Mouse (Mus musculus) bone marrow macrophage, adult 2 months (primary cell): ENCODE results near the gene Hoxc4. TPM values are rescaled to one million over a fixed set of nuclear protein-coding genes. Genes with fewer than 3 reads are reported as not detected.

Experiments used
- H3K27ac ChIP-seq: 2 replicates; pipeline ENCODE4 v1.5.1; 2012; ENCODE audit warnings: low read depth, low read length; ENCODE audit not compliant: insufficient read depth
- H3K4me1 ChIP-seq: 2 replicates; pipeline ENCODE4 v1.6.1; 2012; ENCODE audit warnings: low read length; ENCODE audit not compliant: control insufficient read depth, insufficient read depth
- H3K4me3 ChIP-seq: 2 replicates; pipeline ENCODE4 v1.5.1; 2012; ENCODE audit warnings: mild to moderate bottlenecking, low read length, moderate library complexity; ENCODE audit not compliant: insufficient read depth
- CTCF ChIP-seq: IDR thresholded peaks from 2 replicates; pipeline ENCODE4 v1.5.1; 2012; ENCODE audit warnings: low read depth, mild to moderate bottlenecking, low read length, moderate library complexity
- POLR2A ChIP-seq: IDR thresholded peaks from 2 replicates; pipeline ENCODE4 v1.6.1; 2012; ENCODE audit warnings: mild to moderate bottlenecking, low read depth, low read length, borderline replicate concordance
- polyA plus RNA-seq: library from polyadenylated mRNA; stranded (reverse); fragments of >200 nt; gene quantifications from 2 replicates; pipeline ENCODE4 v1.2.4, GENCODE M21; 2012; ENCODE audit not compliant: missing spikeins, insufficient read depth, insufficient read length

The Hoxc4 gene
- polyA plus RNA-seq, 1 experiment = 0.27 TPM

DNA sequence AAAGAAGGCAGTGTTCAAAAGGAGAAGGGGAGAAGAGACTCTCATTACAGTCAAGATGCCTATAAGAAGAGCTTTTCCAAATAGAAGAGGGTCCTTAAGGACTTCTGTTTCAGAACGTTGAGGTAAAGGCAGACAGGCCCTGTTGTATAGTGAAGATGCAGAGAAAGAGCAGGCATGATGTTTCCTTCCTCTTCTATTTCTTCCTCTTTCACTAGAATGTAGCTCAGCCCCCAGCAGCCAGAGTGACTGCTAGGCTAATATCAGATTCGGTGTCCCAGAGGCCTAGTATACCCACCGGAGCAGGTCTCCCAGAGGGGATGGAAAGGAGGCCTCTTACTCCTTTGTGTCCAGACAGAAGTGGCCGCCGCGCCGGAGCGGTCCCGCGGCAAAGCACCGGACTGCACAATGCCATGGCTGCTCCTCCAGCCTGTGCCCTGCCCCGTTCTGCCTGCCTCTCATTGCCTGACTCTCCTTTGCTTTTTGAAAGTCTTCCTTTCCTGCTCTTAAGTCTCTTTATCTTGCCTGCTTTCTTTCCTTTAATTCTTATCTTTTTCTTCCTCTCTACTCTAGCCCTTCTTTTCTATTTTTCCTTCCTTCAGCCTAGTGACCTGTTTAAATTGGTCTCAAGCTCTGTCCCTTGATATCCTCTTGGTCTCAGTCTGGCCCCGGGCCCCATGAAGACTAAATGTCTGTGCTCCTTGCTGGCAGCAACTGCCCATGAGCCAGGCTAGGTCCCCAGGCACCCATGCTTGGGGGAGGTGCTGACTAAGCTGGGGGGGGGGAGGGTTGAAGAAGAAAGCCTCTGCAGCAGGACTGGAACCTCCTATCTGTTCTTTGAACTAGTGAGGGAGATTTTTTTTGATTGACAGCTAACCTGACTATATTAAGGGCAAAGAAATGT lies 39.9 kb upstream of the Hoxc4 start:
- Histone ChIP-seq H3K4me3 (no peak overlapping the region), H3K4me1 (no peaks in the 10 kb centered on the region), H3K27ac (no peak overlapping the region)
- no peak for TF ChIP-seq POLR2A

DNA sequence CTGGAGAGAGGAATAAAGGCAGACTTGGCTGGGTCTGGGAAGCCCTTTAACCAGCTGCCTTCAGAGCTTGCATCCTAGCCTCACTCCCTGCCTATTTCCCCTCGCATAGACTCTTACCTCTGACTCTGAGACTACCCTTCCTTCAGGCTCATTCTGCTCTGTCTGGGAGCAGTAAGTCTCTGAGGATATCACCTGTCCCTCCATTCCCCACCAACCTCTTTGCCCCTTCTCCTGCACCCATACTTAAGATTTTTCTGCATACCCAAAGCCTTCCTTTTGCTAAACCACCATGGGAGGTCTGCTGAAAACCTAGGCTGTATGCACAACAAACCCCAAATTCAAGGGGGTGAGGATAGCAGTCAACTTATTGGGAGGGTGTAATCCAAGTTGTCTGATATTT lies 38.8 kb upstream of the Hoxc4 start:
- TF ChIP-seq CTCF (no peak), POLR2A (no peak)
- Histone ChIP-seq H3K27ac (no peak overlapping the region), H3K4me3 (no peak overlapping the region), H3K4me1 (no peaks in the 10 kb centered on the region)

DNA sequence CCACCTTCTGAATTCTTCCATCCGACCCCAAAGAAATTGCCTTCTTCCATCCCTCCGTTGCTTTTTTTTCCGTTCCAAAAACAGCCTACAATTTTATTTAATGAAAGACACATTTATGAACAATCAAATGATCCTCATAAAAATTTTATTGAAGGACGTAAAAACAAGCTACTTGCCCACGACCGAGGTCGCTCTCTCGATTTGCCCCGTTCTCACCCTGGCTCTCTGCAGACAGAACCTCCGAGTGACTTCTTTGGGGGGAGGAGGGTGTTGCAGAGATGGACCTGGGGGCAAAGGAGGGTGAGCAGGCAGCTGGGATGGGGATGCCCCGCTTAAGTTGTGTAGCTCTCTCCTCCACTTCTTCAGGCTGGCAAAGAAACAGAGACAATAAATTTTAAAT lies 38.4 kb upstream of the Hoxc4 start:
- Histone ChIP-seq H3K27ac (no peak overlapping the region), H3K4me3 (no peak overlapping the region), H3K4me1 (no peaks in the 10 kb centered on the region)
- no peak for TF ChIP-seq POLR2A
- no peak for TF ChIP-seq CTCF

DNA sequence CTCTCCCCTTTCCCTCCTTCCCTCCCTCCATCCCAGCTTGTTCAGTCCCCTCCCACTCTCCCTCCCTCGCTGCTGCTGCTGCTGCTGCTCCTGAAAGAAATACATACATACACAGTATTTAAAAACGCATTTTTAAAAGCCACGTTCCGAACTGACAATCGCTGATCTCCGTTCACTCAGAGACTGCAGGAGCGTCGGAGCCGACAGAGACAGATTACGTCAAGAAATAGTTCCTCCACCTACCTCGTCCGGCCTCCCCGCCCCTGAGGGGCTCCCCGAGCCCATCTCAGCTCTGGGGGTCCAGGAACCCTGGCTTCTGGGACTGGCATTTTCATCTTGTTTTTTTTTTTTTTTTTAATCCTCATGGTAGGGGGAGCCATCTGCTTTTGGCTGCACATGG lies 37.8 kb upstream of the Hoxc4 start:
- Histone ChIP-seq H3K27ac (no peak overlapping the region), H3K4me1 (no peaks in the 10 kb centered on the region), H3K4me3 (no peak overlapping the region)
- TF ChIP-seq POLR2A (no peak), CTCF (no peak)

DNA sequence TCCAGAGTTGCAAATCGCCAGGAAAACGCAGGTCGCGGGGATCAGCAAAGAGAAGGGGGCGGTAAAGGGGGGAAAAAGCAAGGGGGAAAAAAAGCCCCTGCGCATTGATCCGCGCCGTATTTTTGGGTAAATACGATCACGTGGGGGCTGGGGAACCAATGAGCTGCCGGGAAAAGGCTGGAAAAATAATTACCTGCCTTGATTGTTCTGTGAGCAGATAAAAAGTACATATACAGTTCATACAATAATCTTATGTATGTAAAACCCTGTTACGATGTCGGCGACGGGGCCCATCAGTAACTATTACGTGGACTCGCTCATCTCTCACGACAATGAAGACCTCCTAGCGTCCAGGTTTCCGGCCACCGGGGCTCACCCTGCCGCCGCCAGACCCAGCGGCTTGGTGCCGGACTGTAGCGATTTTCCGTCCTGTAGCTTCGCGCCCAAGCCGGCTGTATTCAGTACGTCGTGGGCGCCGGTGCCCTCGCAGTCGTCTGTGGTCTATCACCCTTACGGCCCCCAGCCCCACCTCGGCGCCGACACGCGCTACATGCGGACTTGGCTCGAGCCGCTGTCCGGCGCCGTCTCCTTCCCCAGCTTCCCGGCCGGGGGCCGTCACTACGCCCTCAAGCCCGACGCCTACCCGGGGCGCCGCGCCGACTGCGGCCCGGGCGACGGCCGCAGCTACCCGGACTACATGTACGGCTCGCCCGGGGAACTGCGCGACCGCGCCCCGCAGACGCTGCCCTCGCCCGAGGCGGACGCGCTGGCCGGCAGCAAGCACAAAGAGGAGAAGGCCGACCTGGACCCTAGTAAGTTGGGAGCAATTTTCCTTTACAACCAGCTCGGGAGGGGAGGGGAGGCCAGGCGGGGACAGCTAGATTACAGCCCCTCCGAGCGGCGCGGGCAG lies 37.1 kb upstream of the Hoxc4 start:
- H3K4me3 ChIP-seq = no peak overlapping the region
- no peak for TF ChIP-seq POLR2A
- no peak for TF ChIP-seq CTCF
- H3K4me1 ChIP-seq = no peaks in the 10 kb centered on the region
- H3K27ac ChIP-seq = no peak overlapping the region

DNA sequence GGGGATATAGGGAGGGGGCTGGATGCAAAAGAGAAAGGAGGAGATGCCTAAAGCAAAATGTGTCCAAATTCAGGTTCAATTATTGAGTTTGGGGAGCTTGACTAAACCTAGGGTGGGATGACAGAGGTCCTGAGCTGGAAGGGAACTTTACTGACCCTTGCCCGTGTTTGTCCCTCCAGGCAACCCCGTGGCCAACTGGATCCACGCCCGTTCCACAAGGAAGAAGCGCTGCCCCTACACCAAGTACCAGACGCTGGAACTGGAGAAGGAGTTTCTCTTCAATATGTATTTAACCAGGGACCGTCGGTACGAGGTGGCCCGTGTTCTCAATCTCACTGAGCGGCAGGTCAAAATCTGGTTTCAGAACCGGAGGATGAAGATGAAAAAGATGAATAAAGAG lies 35.0 kb upstream of the Hoxc4 start:
- Histone ChIP-seq H3K4me1 (no peaks in the 10 kb centered on the region), H3K27ac (no peak overlapping the region), H3K4me3 (no peak overlapping the region)
- no peak for TF ChIP-seq POLR2A
- TF ChIP-seq CTCF = no peak

DNA sequence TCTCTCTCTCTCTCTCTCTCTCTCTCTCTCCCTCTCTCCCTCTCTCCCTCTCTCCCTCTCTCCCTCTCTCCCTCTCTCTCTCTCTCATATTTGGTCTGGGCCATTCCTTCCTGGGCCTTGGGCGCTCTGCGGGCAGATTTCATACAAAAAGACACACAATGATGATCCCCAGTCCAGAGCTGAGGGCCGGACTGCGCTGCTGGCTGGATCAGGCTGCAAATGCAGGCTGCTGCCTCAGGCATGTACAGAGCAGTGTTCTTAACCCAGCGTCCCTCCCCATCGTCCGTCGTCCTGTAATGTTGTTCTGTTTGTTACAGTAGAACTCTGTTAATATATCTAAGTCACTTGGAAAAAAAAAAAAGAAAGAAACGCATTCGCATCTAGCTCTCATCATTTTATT lies 34.2 kb upstream of the Hoxc4 start:
- TF ChIP-seq CTCF (no peak), POLR2A (no peak)
- Histone ChIP-seq H3K4me1 (no peaks in the 10 kb centered on the region), H3K4me3 (no peak overlapping the region), H3K27ac (no peak overlapping the region)

DNA sequence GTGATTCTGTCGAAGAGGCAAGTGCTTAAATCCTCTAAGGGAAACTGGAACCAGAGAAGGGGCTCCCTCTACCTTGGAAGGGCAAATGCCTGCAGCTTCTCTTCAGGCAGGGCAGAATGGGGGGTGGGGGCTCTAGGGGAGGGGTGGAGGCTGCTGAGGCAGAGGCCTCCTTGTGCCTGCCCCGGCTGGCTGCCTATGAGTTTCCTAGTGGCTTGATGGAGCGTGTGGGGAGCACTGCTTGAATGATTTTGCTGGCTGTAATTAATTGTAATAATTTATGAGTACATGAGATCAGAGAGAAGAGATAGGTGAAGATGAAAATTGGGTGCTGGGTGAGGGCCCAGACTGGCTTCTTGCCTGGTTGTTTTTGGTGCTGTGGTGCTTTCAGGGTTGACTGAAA lies 33.8 kb upstream of the Hoxc4 start:
- no peak for TF ChIP-seq POLR2A
- no peak for TF ChIP-seq CTCF
- Histone ChIP-seq H3K4me1 (no peaks in the 10 kb centered on the region), H3K4me3 (no peak overlapping the region), H3K27ac (no peak overlapping the region)

DNA sequence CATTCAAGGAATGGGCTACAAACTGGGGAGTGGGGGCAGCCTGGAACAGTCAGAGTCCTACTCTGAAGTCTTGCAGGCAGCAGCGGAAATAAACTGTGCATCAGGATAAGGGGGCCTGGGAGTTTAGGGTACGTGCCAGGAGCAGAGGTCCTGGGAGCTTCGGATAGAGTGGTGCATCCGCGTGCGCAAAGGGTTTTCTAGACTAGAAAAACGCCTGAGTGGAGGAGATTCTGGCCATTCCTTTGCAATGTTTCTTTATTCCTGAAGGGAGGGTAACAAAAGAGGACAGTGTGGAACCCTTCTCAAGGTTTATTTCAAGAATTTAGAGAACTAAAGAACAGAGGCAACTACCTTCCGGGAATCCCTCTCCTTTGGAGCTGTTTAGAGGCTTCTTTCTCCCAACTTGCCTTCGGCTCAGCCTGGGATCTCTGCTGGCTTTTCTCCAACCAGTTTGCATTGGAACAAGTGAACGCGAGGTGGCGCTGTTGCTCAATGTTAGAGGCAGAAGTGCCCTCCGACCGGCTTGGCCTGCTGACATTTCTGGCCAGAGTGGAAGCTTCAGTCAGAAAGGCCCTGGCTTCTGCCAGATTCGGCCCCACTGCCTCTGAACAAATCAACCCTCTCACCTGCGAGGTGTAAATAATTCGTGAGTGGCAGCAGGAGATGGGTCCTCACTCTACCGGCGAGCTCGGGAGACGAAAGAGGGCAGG lies 31.5 kb upstream of the Hoxc4 start:
- H3K4me3 ChIP-seq = no peak overlapping the region
- no peaks in the 10 kb centered on the region for H3K4me1 ChIP-seq
- H3K27ac ChIP-seq = no peak overlapping the region
- TF ChIP-seq CTCF = peak; percentile 83
- TF ChIP-seq POLR2A = no peak

DNA sequence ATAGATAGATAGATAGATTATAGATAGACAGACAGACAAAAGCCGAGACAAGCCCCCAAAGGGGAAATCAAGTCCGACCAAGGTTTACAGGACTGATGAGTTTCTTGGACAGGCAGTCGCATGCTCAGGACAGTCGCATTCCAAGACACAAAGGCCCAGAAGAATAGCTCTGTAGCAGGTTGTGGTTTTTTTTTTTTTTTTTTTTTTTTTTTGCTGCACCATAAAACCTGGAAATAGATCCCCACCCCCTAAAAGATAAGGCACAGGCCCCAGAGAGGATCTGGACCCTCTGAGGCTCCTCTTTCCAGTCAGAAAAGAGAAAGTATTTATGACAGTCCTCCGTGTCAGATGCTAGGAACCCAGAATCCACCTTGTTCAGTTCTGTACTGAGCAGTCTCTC lies 30.7 kb upstream of the Hoxc4 start:
- Histone ChIP-seq H3K27ac (no peak overlapping the region), H3K4me3 (no peak overlapping the region), H3K4me1 (no peaks in the 10 kb centered on the region)
- TF ChIP-seq POLR2A (no peak), CTCF (no peak)
